Mouse (Mus musculus): ENCODE data around the gene Skap1.
A peak's percentile ranks its signal among the peaks of the same experiment; 100 is the strongest.
"Not testable (repeated sequence)": the region's sequence is repeated elsewhere in the genome, so short reads cannot be mapped to it uniquely, and the experiment has no call there.

Gene Skap1

DNA sequence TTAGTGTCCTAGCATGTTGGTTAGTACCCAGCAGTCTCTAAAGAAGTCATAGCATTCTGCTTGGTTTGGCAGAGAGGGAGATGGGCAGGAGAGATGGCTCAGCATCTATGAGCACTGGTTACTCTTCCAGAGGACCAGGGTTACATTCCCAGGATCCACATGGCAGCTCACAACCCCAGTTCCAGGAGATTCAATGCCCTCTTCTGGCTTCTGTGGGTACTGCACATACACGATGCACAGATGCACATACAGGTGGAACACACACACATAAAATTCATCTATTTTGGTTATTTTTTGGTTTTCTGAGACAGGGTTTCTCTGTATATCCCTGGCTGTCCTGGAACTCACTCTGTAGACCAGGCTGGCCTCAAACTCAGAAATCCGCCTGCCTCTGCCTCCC lies 290.9 kb downstream of the Skap1 start:
- DNase-seq (ENCODE audit: low spot score): no peak

DNA sequence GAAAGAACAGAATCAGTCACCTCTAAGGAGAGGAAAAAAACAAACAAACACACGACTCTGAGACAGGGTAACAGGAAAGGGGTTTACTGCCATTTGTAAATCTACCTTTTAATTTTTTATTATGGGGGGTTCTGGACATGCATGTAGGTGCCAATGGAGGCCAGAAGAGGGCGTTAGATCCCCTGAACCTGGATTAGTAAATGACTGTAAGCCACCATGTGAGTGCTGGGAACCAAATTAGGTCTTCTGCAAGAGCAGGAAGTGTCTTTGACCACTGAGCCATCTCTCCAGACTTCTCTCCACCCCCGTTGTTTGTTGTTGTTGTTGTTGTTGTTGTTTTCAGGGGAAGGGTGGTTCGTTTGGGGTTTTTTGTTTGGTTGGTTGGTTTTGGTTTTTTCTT lies 293.0 kb downstream of the Skap1 start:
- DNase-seq (ENCODE audit: low spot score): no peak

DNA sequence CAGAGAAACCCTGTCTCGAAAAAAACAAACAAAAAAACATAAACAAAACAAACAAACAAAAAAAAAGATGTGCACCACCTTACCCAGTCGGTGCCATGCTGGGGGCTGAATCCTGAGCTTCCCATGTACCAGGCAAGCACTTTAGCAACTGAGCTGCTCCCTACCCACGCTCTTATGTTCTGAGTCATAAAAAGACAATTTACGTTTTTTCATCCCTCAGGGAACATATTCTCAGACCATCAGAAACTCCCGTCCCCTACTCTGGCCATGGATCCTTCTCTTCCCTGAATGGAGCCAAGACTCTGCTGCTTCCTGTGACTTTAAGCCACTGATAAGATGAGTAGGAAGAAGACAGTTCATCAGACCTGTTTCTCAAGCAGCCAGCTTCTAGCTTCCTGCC lies 294.0 kb downstream of the Skap1 start:
- DNase-seq (ENCODE audit: low spot score): no peak

DNA sequence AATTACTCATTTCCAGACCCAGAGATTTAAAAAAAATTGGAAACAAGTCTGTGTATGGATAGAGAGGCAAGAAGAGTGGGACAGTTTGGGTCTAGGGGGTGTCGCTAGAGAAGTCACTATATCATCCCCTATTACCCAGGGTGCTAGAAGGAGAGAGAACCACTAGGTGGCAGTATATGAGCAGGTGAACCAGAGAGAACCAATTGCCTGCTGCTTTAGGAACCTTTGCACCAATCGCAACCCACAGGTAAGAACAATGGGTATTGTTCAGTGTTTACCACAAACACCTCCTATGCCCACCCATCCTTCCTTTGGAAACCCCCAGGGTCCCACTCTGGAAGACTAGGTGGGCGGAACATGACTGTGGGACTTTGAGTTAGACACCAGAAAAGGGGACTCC lies 295.6 kb downstream of the Skap1 start:
- DNase-seq (ENCODE audit: low spot score): peak; percentile 69

DNA sequence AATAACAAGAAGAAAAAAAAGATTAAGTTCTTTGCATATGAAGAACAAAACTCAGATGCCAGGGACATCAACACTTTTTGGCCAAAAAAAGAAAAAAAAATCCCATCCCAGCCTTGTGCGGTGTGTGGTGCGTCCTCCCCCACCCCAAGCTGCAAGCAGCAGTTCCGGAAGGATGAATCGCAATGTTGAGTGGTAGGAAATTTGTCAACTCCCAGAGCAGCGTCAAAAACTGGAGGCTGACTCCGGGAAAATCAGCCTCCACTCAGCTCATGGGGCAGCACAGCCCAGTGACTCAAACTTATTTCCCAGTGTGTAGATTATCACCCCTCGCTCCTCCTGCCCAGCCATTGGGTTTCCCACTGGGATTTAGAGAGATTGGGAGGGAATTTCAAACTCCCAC lies 297.6 kb downstream of the Skap1 start:
- no peak for DNase-seq (ENCODE audit: low spot score)

DNA sequence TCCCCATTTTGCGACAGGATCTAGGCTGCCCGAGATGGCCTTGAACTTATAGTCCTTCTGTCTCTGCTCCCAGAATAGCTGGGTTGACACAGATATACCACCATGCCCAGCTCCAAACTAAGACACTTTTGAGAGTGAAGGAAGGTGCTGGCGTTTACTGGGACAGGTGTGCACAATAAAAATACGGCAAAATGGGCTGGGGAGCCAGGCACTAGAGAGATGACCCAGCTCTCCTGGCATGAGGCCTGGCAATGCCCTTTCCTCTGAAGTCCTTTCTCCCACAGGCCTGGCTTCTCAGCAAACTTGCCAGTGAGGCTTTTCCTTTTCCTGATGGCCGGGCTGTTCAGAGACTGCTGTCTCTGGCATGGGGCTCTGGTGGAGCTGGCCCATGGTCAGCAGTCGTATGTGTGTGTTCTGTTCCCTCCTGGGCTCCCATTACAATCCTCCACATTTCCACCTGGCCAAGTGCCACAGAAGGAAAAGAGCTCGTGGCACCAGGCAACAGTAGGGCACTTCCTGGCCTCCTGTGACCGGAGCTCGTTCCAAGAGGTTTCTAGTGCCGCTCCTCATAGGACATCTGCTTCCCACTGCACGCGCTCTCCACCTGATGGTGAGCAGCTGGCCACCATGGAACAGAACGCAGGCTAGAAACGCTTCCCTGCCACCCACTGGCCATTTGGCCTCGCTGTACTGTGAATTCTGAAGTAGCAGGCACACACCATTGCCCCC lies 298.5 kb downstream of the Skap1 start:
- peak; percentile 61 for DNase-seq (ENCODE audit: low spot score)

DNA sequence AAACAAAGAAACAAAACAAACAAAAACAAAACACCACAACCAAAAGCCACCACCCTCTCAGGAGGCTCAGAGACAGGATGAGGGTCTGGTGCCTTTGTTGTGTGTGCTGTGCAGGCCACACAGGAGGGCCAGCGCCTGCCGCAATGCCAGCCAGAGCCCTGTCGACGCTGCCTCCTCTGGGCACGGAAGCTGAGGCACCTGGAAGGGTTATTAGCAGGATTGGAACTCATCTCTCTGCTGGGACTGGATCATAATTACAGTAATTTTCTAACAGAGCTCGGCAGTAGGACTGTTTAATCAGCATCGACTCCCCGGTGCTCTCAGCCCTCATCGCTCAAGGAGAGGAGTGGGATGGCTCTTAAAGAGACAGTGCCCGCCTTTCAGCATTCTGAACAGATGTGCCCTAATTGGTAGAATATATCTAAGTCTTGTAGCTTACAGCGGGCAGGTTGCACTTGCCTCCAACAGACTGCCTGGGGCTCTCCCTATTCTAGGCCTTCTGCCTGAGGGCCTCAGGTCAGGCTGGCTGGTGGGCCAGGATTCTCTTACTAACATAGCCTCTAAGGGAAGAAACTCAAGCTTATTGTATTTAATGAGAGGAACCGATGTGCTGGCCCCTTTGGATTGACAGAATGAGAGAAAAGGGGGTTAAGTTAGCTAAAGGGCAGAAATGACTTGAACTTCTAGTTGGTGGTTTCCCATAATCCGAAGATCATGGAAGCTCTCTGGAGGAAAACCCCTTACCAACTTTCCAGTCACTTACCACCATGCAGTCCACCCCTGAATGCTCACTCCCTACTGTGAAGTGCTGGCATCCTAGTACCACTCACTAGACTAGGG lies 300.3 kb downstream of the Skap1 start:
- DNase-seq (ENCODE audit: low spot score): no peak

DNA sequence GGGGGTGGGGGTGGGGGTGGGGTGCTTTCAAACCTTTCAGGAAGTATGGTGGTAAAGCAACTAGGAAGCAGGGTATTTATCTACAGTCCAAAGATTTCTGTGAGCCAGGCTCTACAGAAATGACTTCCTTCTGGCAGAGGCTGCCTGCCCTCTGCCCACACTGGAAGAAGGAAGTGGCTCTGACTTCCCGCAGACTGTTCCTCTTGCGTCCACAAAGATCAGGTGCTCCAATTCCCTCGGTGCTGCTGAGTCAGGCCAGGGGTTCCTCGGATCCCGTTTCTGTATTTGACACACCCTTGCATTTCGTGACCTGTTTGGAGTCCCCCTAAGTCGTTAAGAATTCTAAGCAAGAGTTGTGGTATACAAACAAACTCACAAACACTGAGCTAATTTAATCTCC lies 301.3 kb downstream of the Skap1 start:
- no peak for DNase-seq (ENCODE audit: low spot score)

DNA sequence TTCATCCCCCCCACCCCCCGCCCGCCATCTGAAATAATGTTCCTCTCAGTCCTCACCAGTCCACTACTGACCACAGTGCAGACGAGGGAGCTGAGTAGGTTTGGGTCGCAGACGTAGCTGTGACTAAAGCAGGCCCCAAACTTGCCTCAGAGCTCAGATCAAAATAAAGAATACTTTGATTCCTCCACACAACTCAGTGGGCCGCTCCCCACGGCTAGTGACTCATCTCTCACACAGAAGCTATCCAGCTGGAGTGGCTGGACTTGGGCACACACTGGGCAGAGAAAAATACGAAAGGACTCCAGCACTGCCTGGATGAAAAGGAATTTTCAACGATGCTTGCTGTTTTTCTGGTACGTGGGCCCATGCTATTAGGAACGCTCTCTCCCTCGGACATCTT lies 302.2 kb downstream of the Skap1 start:
- DNase-seq (ENCODE audit: low spot score): no peak

DNA sequence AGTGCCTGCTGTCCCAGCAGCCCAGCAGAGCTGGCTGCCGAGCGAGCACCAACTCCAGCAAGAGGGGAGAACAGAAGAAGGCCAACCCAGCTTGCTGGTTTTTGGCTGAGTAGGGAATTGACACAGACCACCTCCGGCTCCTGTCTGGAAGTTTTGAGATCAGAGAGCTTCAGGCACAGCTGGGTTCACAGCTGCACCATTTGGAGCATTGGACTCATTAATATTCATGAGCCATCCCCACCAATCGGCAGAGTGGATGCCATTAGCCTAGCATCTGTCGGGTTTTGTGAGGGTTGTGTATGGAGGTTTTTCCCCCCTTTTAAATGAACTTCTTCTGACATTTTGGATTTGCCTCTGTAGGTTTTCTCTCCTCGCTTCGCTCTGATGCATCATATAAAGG lies 302.7 kb downstream of the Skap1 start:
- no peak for DNase-seq (ENCODE audit: low spot score)

DNA sequence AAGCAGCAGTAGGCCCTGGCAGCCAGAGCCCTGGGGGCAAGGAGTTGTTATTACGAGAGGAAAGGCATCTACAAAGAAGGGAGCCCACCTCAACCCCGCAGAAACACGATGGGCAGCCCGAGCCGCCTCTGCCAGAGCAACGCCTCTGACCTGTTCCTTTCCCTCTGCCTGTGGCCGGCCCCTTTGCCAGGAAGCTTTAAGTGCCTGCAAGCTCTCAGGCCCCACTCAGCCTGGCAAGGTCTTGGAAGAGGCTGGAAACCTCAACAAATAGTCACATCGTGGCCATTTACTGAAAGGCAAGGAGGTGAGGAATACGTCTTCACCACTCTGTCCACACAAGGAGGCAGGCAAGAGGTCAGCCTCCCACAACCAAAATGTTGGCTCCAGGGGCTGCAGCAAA lies 303.8 kb downstream of the Skap1 start:
- DNase-seq (ENCODE audit: low spot score): no peak

DNA sequence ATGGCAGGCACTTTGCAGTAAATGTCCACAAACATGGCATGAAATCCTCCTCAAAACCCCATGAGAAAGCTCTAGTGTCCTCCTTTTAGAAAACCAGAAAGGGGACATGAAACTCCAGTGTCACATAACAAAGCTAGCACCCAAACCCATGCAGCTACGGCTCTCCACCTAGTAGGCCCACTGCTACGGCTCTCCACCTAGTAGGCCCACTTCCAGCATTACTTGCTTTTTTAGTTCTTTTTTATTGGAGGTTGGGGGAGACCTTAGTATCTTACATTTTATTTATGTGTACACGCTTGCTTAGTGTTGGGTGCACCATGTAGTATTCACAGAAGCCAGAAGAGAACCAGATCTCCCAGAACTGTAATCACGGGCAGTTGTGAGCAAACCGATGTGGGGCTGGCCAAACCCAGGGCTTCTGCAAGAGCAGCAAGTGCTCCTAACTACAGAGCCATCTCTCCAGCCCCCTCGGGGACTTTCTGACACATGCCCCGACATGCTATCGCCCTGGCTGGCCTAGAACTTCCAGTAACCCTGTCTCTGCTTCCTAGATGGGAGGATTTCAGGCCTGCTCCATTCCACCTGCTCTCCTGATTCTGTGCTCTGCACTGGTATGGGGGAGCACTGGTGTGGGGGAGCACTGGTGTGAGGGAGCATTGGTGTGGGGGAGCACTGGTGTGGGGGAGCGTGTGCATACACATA lies 307.0 kb downstream of the Skap1 start:
- DNase-seq (ENCODE audit: low spot score): no peak

DNA sequence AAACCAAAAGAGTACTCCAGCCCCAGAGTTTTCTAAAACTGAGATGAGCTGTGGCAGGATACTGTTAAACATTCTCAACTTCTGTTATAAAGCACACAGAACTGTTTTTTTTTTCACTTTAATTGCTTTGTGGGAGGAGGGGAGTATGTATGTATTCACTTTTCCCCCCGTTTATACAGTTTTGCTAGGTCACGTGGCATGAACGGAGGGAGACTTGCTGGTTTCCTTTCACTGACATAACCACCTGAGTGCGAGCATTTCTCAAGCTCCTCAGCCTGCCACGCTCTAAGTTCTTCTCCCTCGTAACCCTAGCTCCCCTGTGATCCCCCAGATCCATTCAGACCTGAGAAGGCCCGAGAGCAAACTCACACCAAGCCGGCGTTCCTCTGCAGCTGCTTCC lies 308.0 kb downstream of the Skap1 start:
- no peak for DNase-seq (ENCODE audit: low spot score)

DNA sequence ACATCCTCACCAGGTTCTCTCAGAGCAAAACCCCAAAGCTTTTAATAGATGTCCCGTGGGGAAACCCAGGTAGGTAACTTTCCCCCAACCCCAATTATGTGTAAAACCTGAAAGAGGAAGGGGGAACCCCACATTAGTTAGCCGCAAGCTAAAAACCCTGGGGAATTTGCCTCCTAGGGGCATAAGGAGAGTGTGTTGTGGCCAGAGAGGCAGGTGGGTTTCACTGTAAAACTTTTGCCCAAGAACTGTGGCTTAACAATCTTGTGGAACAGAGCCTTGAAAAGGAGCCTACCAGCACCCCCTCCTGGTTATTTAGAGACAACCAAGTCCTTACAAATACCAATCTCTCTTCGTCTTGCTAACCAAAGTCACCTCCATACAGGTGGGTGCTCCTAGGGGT lies 310.1 kb downstream of the Skap1 start:
- DNase-seq (ENCODE audit: low spot score): no peak

DNA sequence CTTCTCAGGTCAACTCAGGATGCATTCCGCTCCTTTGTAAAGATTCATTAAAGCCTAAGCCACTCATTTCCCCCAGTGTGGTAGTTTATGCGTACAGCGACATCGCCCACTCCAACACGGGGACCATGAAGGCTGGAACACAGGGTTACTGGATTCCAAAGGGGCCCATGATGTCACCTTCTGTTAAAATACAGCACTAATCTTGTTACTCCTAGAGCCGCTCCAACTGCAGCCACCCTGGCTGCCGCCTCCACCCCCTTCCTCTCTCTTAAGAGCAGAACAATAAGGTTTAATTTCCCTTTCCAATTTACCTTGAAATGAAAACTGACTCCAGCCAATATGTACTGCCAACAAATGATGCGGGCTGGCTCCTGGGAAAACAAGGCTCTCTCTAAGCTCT lies 310.7 kb downstream of the Skap1 start:
- no peak for DNase-seq (ENCODE audit: low spot score)

DNA sequence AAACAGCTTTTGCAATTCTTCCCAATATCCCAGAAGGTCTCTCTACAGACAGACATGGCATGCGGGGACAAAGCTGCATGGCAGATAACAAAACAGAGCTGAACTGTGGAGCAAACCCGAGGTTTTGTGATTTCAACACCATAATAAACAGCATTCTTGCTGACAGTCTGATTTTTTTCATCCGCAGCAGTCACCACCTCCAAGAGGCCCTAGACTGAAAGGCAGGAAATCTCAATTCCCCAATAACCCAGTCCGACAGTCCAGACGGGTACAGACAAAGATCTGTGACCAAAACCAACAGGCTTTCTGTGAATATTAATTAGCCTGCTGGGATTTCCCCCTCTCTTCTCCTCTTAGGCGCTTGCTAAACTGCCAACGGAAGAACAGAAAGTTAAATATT lies 311.3 kb downstream of the Skap1 start:
- no peak for DNase-seq (ENCODE audit: low spot score)

DNA sequence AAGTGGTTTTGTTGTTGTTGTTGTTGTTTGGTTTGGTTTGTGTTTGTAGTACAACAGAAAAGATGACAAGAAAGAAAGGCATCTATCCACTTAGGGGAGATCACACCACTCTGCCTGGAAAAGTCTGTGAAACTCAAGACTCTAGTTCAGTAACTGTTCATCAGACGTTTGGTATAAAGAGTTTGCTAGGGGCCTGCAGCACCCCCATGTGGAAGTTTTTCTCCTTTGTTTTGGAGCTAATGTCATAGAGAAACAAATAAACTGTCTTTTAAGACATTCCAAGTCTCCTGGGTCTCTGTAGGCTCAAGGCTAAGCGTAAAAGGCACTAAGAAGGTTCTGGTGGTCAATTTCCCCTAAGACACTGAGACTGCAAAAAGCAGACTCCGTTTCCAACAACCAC lies 311.7 kb downstream of the Skap1 start:
- DNase-seq (ENCODE audit: low spot score): no peak

DNA sequence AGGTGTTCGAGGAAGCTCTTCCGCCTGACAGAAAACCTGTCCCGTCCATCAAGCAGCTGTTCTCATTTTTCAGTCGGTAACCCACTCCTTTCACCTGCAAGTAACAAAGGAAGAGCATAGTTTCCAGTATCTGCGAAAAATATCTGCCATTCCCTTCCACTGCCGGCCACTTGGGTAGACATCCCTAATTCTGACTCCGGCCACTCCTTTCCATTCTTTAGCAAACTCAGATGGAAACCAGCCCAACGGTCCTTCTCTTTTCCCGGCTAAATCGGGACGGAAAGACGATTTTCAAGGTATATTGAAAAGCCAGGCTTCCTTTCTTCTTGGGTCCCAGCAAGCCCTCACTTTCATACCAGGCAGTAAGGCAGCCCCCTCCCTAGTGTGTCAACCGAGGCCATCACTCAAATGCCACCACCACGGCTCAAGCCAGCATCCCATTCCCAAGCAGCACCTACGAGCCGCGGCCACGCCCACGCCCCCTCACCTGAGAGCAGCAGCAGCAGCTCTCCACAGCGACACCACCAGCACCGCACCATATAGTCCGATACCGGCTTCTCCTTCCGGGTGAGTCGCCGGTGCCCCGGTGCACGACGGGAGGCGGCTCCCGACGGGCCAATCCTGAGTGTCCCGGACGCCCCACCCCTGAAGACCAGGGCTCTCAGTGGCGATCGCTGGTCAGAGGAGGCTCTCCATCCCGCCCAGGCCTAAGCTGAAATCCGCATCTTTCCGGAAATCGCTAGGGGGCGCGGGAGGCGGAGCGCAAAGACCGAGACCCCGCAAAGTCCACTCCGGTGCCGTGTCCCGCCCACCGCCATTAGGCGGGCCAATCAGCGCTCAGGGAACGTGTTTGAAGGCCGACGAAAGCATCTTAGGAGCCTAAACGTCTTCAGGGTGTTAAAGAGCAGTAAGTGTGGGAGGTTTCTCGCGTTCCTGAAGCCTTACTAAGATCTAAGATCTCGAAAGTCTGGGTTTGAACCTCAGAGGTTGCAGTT lies 312.9 kb downstream of the Skap1 start, which contains the start of gene Snx11:
Gene Snx11, minus strand, starts transcription at position 592 of the 995 bp plus-strand sequence.
- peak; percentile 98 for DNase-seq (ENCODE audit: low spot score)

DNA sequence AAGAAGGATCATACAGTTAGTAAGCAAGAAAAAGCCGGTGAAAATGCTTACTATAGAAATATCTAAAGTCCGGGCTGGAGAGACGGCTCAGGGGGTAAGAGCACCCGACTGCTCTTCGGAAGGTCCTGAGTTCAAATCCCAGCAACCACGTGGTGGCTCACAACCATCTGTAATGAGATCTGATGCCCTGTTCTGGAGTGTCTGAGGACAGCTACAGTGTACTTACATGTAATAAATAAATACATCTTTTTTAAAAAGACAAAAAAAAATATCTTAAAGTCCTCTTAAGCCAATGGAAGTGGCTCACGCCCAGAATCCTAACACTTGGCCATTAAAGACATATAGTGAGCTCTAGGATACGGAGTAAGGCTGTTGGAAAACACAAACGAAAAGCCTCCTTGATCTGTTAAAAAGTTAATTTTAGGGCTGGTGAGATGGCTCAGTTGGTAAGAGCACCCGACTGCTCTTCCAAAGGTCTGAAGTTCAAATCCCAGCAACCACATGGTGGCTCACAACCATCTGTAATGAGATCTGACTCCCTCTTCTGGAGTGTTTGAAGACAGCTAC lies 313.8 kb downstream of the Skap1 start:
- not testable (repeated sequence) for DNase-seq (ENCODE audit: low spot score)

DNA sequence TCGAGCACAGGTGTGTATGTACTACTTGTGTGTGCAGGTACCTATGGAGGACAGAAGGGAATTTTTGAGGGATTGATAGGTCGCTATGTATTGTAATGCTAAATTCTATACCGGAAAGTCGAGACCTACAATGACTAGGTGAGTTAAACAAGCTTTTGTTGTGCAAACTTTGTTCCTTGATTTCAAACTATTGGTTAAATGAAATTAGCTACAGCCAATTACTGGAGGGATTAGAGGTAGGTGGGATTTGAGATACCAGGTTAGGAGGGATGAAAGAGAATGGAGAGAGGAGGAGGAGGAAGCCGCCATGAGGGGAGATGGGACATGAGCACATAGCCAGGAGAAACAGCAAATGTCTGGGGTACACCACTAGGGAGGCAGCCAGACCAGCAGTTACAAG lies 315.9 kb downstream of the Skap1 start:
- DNase-seq (ENCODE audit: low spot score): no peak

DNA sequence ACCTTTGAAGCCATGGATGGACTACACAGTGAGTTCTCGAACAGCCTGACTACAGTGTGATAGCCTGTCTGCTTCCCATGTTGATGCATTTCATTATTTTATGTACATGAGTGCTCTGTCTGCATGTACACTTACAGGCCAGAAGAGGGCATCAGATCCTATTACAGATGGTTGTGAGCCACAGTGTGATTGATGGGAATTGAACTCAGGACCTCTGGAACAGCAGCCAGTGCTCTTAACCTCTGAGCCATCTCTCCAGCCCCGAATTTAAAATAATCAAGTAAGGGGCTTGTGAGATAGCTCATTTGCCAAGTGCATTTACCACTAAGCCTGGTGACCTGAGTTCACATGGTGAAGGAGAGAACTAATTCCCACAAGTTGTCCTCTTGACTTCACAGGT lies 317.0 kb downstream of the Skap1 start:
- no peak for DNase-seq (ENCODE audit: low spot score)
